Mouse (Mus musculus): ENCODE measurements at regions not wholly inside any gene's neighbourhood (a gene's known extent, or its start where the extent isn't known, plus 50 kb on each side); places are given as distances from the start of the nearest gene placed in this dataset.
A peak's percentile ranks its signal among the peaks of the same experiment; 100 is the strongest.
"Not testable (repeated sequence)": the region's sequence is repeated elsewhere in the genome, so short reads cannot be mapped to it uniquely, and the experiment has no call there.

DNA sequence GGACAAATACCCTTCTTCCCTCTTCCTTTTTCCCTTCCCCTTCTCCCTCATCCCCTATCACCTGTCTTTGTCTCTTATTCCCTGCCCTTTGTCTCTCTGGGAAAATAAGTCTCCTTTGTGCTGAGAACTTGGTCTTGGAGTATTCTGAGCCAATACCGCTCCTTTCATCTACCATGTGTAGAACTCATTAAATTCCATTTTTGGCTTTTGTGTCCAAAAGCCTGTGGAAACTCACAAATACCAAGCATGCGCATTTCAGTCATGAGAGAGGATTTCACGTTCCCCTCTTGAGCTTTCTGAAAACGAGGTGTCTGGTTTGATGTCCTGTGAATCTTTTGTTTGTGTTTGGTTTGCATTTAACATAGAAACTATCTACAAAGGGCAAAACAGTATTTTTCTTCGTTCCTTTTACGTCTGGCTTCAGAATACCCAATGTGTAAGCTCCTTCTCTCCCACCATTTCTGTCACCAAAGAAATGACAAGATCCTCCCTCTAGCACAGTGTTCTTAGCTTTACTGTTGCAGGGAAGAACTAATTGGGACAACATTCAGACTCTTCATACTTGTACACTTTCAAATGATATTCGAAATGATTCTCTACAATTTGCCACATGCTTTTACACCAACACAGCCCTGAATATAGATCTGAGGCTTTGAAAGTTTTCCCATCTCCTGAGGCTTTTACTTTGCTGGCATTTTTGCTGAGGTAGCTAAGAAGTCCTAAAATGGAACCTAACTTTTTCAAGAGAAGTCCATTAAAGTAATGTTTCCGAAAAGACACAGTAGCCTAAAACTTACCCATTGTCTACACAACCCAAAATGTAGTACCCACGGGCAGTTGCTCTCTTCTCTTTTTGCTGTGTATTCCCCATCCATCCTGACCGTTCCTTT lies 174.5 kb downstream of the Ifng start:
- Histone ChIP-seq H3K36me3 (ENCODE audit: control insufficient read depth, insufficient read depth, low read length) (no peaks in the 10 kb centered on the region), H3K27ac (ENCODE audit: low read depth, low read length) (no peak overlapping the region), H3K9ac (ENCODE audit: low read depth, low read length) (no peak overlapping the region), H3K4me3 (ENCODE audit: low read depth, low read length) (no peak overlapping the region), H3K27me3 (ENCODE audit: control insufficient read depth, insufficient read depth, low read length) (no peaks in the 10 kb centered on the region), H3K9me3 (replicated peaks; ENCODE audit: control insufficient read depth, low read length) (no peaks in the 10 kb centered on the region), H3K4me1 (ENCODE audit: control insufficient read depth, insufficient read depth, low read length) (no peaks in the 10 kb centered on the region), H3K4me2 (no peak overlapping the region)
- WGBS (ENCODE audit: insufficient replicate concordance) = 82% methylated on average over 10 of the region's 10 CpGs
- ATAC-seq (replicated peaks; ENCODE audit: insufficient number of reproducible peaks, low FRiP score, low TSS enrichment) = no peak

DNA sequence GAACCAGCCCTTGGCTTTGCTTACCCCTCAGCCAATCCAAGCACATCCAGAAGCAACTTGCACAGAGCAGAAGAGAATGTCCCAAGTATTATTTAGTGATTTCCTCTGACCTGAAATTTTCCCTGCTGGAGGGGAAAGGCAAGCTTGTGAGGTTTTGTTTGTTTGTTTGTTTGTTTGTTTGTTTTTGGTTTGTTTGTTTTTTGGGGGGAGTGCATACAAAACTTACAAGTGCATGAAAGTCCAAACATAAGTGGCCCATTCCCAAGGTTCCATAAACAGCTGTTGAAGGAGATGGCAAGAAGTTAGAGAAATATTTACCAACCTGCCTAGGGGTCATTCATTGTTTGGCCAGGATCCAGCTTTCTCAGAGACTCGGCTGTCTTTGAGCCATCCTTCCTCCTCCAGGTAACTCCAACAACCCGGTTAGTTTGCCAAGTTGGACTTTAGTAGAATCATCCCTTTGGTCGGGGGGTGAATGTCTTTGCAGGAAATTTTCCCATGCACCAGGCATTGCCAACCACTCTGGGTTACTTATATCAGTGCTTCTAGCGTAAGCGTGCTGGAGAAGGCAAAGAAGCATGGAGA lies 175.3 kb downstream of the Ifng start:
- no peak for ATAC-seq (replicated peaks; ENCODE audit: insufficient number of reproducible peaks, low FRiP score, low TSS enrichment)
- WGBS (ENCODE audit: insufficient replicate concordance) = 77% methylated on average over 5 of the region's 5 CpGs

DNA sequence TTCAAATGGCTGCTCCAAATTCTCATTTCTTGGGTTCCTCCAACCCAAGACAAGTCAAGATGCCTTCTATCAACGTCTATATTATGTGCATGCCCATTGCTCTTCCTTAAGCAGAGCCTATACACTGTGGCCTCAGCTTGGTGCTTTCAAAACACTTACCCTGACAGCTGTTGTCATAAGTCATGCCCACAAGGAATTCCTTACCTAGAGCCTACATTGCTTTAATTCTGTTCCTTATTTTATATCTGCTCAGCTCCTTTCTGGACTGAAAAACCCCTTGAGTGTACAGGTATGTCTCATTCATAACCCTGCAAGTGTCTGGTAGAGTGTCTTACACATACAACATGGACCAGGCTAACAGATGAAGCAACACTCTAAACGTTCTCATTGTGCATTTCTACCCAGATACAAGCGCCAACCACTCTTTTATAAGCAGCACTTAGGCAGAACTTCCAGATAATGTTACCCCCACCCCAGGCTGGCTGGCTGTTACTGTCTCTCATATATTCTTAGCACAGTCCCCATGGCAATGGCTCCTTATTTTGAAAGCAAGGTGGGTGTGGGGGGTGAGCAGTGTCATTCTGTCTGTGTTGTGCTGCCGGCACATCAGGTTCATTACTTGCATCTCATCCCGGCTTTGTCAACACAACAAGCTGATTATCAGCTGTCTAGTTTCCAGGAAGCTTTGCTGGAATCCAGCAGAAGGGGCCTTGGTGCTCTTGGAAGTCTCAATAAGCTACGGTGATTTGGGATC lies 176.6 kb downstream of the Ifng start:
- WGBS (ENCODE audit: insufficient replicate concordance) = 54% methylated on average over 6 of the region's 6 CpGs
- H3K36me3 ChIP-seq (ENCODE audit: control insufficient read depth, insufficient read depth, low read length) = no peaks in the 10 kb centered on the region
- ATAC-seq (replicated peaks; ENCODE audit: insufficient number of reproducible peaks, low FRiP score, low TSS enrichment) = no peak
- H3K27ac ChIP-seq (ENCODE audit: low read depth, low read length) = no peak overlapping the region
- H3K27me3 ChIP-seq (ENCODE audit: control insufficient read depth, insufficient read depth, low read length) = no peaks in the 10 kb centered on the region
- no peaks in the 10 kb centered on the region for H3K4me1 ChIP-seq (ENCODE audit: control insufficient read depth, insufficient read depth, low read length)
- H3K9me3 ChIP-seq (replicated peaks; ENCODE audit: control insufficient read depth, low read length) = no peaks in the 10 kb centered on the region
- H3K4me2 ChIP-seq = peak overlapping the region; percentile 4; the same call in 1 of the 2 replicates
- no peak overlapping the region for H3K9ac ChIP-seq (ENCODE audit: low read depth, low read length)
- no peak overlapping the region for H3K4me3 ChIP-seq (ENCODE audit: low read depth, low read length)

More for the DNA sequence above, 175.3 kb downstream of the Ifng start:
- Histone ChIP-seq H3K9me3 (replicated peaks; ENCODE audit: control insufficient read depth, low read length) (no peaks in the 10 kb centered on the region), H3K4me3 (ENCODE audit: low read depth, low read length) (no peak overlapping the region), H3K9ac (ENCODE audit: low read depth, low read length) (no peak overlapping the region), H3K4me1 (ENCODE audit: control insufficient read depth, insufficient read depth, low read length) (no peaks in the 10 kb centered on the region), H3K4me2 (no peak overlapping the region), H3K27ac (ENCODE audit: low read depth, low read length) (no peak overlapping the region), H3K36me3 (ENCODE audit: control insufficient read depth, insufficient read depth, low read length) (no peaks in the 10 kb centered on the region), H3K27me3 (ENCODE audit: control insufficient read depth, insufficient read depth, low read length) (no peaks in the 10 kb centered on the region)

DNA sequence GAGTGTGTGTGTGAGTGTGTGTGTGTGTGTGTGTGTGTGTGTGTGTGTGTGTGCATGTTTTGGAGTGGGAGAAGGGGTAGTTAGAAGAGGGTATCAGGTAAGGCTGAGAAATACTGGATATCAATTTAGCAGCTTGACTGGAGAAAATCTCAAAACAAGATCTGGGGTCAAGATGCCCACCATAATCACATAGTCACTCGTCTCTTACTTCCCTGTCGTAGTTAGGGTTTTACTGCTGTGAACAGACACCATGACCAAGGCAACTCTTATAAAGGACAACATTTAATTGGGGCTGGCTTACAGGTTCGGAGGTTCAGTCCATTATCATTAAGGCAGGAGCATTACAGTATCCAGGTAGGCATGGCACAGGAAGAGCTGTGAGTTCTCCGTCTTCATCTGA lies 177.4 kb downstream of the Ifng start:
- H3K9me3 ChIP-seq (replicated peaks; ENCODE audit: control insufficient read depth, low read length); H3K4me3 ChIP-seq (ENCODE audit: low read depth, low read length); H3K36me3 ChIP-seq (ENCODE audit: control insufficient read depth, insufficient read depth, low read length); H3K9ac ChIP-seq (ENCODE audit: low read depth, low read length); H3K27me3 ChIP-seq (ENCODE audit: control insufficient read depth, insufficient read depth, low read length); H3K4me1 ChIP-seq (ENCODE audit: control insufficient read depth, insufficient read depth, low read length); ATAC-seq (replicated peaks; ENCODE audit: insufficient number of reproducible peaks, low FRiP score, low TSS enrichment); H3K4me2 ChIP-seq; H3K27ac ChIP-seq (ENCODE audit: low read depth, low read length): not testable (repeated sequence)
- WGBS (ENCODE audit: insufficient replicate concordance) = 90% methylated on average over 4 of the region's 4 CpGs

DNA sequence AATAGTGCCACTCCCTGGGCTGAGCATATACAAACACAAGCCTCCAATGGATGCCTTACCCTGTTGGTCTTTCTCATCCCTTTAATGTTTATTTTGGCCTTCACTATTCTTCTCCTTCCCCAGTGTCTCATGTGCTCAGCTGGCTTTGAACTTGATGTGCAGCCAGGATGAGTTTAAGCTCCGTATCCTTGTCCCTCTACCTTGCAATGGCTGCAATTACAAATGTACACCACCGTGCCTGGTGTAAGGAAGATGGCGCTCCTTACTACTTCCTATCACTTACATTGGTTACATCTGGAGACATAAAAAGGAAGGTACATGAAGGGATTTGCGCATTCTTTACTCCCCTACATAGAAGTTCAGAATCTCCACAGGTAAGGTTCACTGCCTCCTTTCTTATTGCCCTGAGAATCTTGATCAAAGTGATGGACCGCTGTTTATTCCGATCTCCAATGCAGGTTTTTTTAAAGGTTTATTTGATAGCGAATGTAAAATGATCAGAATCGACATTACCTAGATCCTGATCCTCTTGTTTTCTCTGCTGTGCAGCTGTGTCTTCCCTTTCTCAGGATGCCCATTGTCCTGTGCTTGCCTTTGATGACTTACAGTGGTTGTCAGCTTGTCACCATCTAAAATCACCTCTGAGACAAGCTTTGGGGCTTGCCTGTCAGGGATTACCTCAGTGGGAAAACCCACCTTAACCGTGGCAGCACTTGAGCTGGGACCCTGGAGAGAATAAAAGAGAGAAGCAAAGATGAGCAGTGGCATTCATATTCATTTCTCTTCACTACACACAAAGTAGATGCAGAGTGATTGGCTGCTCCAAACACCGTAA lies 178.1 kb downstream of the Ifng start:
- Histone ChIP-seq H3K27ac (ENCODE audit: low read depth, low read length) (no peak overlapping the region), H3K4me2 (no peak overlapping the region), H3K27me3 (ENCODE audit: control insufficient read depth, insufficient read depth, low read length) (no peaks in the 10 kb centered on the region), H3K4me3 (ENCODE audit: low read depth, low read length) (no peak overlapping the region), H3K4me1 (ENCODE audit: control insufficient read depth, insufficient read depth, low read length) (no peaks in the 10 kb centered on the region), H3K9me3 (replicated peaks; ENCODE audit: control insufficient read depth, low read length) (no peaks in the 10 kb centered on the region), H3K9ac (ENCODE audit: low read depth, low read length) (no peak overlapping the region), H3K36me3 (ENCODE audit: control insufficient read depth, insufficient read depth, low read length) (no peaks in the 10 kb centered on the region)
- ATAC-seq (replicated peaks; ENCODE audit: insufficient number of reproducible peaks, low FRiP score, low TSS enrichment) = no peak
- 86% methylated on average over 10 of the region's 10 CpGs for WGBS (ENCODE audit: insufficient replicate concordance)

DNA sequence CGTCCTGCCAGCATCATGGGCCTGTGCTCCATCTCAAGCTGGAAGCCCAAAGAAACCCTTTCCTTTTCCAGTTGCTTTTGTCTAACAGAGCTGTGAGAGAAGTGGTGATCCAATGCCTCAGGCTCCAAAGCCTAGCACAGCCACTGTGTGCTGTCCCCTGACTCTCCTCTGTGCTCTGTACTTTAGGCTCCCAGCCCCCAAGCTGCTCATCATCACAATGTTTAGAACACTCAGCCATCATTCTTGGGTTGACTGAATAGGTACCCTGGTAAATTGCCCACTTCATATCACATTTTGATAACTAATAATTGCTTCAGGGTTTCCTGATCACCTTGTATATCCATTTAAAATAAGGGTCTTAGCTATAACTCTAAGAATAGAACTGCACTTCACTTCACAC lies 178.8 kb downstream of the Ifng start:
- H3K4me1 ChIP-seq (ENCODE audit: control insufficient read depth, insufficient read depth, low read length) = no peaks in the 10 kb centered on the region
- H3K36me3 ChIP-seq (ENCODE audit: control insufficient read depth, insufficient read depth, low read length) = no peaks in the 10 kb centered on the region
- no peak for ATAC-seq (replicated peaks; ENCODE audit: insufficient number of reproducible peaks, low FRiP score, low TSS enrichment)
- WGBS (ENCODE audit: insufficient replicate concordance) = 79% methylated on average over 1 of the region's 1 CpGs
- no peak overlapping the region for H3K9ac ChIP-seq (ENCODE audit: low read depth, low read length)
- H3K9me3 ChIP-seq (replicated peaks; ENCODE audit: control insufficient read depth, low read length) = no peaks in the 10 kb centered on the region
- H3K4me3 ChIP-seq (ENCODE audit: low read depth, low read length) = no peak overlapping the region
- no peak overlapping the region for H3K4me2 ChIP-seq
- no peaks in the 10 kb centered on the region for H3K27me3 ChIP-seq (ENCODE audit: control insufficient read depth, insufficient read depth, low read length)
- no peak overlapping the region for H3K27ac ChIP-seq (ENCODE audit: low read depth, low read length)

DNA sequence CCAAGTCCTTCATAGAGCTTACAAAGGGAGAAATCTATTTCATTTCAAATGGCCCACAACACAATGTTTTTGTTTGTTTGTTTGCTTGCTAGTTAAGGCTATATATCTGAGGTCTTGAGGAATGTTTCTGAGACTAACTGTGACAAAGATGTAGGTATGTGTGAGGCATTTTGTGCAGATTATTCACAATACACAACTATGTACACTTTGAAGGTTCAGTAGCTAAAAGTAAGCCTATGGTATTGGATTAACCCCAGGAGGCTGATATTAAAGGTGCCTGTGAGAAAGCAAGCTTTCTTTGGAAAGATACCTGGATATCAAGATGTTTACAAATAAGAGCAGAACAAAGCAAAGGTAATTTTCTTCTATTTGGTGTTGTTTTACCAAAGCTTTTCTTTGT lies 179.8 kb downstream of the Ifng start:
- H3K4me1 ChIP-seq (ENCODE audit: control insufficient read depth, insufficient read depth, low read length) = no peaks in the 10 kb centered on the region
- H3K27ac ChIP-seq (ENCODE audit: low read depth, low read length) = no peak overlapping the region
- H3K27me3 ChIP-seq (ENCODE audit: control insufficient read depth, insufficient read depth, low read length) = no peaks in the 10 kb centered on the region
- no peak overlapping the region for H3K4me3 ChIP-seq (ENCODE audit: low read depth, low read length)
- H3K9me3 ChIP-seq (replicated peaks; ENCODE audit: control insufficient read depth, low read length) = no peaks in the 10 kb centered on the region
- ATAC-seq (replicated peaks; ENCODE audit: insufficient number of reproducible peaks, low FRiP score, low TSS enrichment) = no peak
- no peak overlapping the region for H3K4me2 ChIP-seq
- no peak overlapping the region for H3K9ac ChIP-seq (ENCODE audit: low read depth, low read length)
- H3K36me3 ChIP-seq (ENCODE audit: control insufficient read depth, insufficient read depth, low read length) = no peaks in the 10 kb centered on the region

DNA sequence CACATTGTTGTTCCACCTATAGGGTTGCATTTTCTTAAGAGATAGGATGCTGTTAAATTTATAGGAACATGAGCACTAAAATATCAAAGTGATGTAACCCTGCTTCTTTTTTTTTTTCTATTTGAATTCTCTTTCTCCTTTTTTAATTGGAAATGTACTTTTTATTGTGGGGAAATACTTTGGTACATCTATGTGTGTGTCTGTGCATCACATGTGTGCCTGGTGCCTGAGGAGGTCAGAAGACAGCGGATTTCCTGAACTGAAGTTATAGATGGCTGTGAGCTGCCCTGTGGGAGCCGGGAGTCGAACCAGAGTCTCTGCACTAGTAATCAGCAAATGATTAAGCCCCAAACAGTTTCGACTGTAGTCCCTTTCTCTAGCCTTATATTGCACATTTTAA lies 180.7 kb downstream of the Ifng start:
- no peak overlapping the region for H3K9ac ChIP-seq (ENCODE audit: low read depth, low read length)
- H3K4me2 ChIP-seq = no peak overlapping the region
- no peaks in the 10 kb centered on the region for H3K4me1 ChIP-seq (ENCODE audit: control insufficient read depth, insufficient read depth, low read length)
- H3K27ac ChIP-seq (ENCODE audit: low read depth, low read length) = no peak overlapping the region
- ATAC-seq (replicated peaks; ENCODE audit: insufficient number of reproducible peaks, low FRiP score, low TSS enrichment) = no peak
- H3K27me3 ChIP-seq (ENCODE audit: control insufficient read depth, insufficient read depth, low read length) = no peaks in the 10 kb centered on the region
- H3K4me3 ChIP-seq (ENCODE audit: low read depth, low read length) = no peak overlapping the region
- H3K9me3 ChIP-seq (replicated peaks; ENCODE audit: control insufficient read depth, low read length) = no peaks in the 10 kb centered on the region
- no peaks in the 10 kb centered on the region for H3K36me3 ChIP-seq (ENCODE audit: control insufficient read depth, insufficient read depth, low read length)
- 79% methylated on average over 4 of the region's 4 CpGs for WGBS (ENCODE audit: insufficient replicate concordance)
